Mouse (Mus musculus) liver, adult (tissue): ENCODE measurements around the gene Nanos3.

ENCODE experiments used
- GATA4 ChIP-seq: IDR thresholded peaks from 2 replicates; pipeline ENCODE4 v1.6.1; 2014; ENCODE audit warnings: mild to moderate bottlenecking, low read length; ENCODE audit not compliant: insufficient replicate concordance

Gene Nanos3

GRCm38 (mm10) chr8:84185117-84185516 is at the start of gene Nanos3:
Gene Nanos3 (minus strand): TSS chr8:84185217.
- TF ChIP-seq GATA4 = no peak

DNA sequence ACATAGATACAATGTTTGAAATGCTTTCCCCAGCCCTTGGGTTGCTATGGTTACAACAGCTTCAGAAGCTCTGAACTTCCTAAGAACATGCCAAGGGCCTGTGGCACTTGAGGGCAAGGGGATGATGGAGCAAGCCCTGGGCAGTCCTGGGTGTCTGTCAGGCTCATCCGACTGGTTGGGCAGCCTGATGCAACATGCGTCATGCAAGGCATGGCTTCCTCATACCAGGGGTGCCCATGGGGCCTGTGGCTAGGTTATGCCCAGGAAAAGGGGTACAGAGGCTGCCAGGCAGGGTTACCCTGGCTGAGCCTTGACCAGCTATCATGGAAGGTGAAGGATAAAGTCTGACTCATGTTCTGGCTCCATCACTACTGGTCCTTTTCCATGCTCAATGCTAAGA is 48.0 kb upstream of the Nanos3 start:
- TF ChIP-seq GATA4 = no peak

DNA sequence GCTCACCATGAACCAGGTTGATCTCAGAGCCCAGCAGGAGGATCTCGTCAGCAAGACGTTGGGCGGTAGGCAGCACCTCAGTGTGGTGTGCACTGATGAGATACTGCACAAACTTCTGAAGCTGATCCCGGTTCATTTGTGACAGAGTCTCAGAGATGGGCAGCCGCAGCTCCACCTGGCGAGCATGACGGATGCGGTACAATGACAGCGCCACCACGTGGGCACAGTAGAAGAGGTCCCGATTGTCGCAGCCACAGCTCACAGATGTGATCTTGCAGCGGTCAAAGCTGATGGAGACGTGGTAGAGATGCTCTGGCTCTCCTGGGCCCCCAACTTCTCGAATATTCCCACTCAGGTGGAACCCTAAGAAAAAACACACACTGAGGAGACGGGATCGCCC is 45.7 kb upstream of the Nanos3 start:
- TF ChIP-seq GATA4 = no peak

GRCm38 (mm10) chr8:84223322-84224029 is 38.5 kb upstream of the Nanos3 start:
- no peak for TF ChIP-seq GATA4

DNA sequence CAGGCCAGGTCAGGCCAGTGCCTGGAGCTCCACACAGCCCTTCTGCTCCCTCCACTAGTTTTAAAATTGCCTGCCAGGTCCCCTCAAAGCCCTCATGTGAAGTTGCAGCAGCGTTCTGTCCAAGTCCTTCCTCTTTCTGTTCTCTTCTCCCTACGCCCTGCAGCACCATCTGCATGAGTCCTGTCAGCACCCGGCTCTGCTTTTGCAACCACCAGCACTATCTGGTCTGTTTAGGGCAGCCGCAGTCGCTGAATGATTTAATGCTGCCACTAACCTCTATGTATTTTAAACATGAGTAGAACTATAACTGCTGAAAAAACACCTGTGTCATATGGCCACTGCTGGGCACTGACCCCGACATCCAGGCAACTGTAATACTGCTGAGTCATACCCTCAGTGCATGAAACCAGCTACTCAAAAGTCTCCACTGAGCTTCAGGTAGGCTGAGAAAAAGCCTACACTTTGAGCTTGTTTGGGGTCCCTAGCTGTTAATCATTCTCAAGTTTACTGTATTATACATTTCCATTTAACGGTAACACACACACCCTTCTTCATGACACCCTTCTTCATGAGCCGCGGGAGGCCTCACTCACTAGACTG is 37.6 kb upstream of the Nanos3 start:
- TF ChIP-seq GATA4 = no peak

DNA sequence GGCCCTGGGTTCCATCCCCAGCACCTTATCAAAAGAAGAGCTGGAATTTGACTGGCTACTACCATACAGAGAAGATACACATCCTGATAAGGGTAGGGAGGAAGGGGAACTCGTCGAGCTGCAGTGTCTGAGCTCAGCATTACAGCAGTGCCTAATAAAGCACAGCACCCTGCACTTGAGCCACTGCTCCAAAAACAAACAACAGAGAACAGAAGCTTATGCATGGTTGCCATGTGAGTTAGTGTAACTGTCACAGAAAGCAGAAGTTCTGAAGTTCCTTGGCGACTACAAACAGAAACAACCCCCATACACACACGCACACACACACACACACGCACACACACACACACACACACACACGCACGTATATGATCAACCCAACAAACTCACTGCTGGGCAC is 35.1 kb upstream of the Nanos3 start:
- no peak for TF ChIP-seq GATA4

- no peak for TF ChIP-seq GATA4
Observed at GRCm38 (mm10) chr8:84218143-84218542, 33.1 kb upstream of the Nanos3 start.

DNA sequence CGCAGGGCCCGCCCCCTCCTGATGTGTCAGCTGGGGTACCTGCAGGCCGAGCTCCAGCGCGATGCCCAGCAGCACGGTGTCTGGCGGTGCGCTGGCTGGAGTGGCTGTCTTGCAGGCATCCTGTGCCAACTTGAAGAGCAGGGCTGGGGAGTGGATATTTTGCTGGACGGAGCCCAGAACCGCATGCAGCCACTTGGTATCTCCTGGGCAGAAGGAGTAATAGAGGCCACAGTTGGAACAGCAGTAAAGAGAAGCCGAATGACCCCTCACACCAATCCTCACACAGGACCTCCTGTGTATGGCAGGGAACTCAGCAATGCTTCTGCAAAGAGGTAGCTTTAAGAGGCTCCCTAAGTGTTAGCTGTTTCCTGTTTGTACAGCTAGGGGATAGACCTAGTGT is 32.2 kb upstream of the Nanos3 start:
- no peak for TF ChIP-seq GATA4

DNA sequence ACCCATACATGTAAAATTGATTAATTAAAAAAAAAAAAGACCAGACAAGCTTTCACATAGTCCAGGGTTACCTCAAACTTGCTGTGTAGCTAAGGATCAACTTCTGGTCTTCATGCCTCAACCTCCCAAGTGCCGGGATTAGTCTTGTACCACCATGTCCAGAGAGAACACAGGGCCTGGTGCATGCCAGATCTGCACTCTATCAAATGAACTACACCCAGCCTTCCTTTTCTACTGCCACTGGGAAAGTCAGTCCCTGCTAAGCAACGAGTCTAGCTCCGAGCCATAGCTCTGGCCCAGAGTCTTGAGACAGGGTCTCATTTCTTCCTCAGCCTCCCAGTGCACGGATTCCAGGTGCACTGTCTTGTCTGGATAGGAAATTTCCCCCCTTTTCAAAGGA is 28.3 kb upstream of the Nanos3 start:
- no peak for TF ChIP-seq GATA4

DNA sequence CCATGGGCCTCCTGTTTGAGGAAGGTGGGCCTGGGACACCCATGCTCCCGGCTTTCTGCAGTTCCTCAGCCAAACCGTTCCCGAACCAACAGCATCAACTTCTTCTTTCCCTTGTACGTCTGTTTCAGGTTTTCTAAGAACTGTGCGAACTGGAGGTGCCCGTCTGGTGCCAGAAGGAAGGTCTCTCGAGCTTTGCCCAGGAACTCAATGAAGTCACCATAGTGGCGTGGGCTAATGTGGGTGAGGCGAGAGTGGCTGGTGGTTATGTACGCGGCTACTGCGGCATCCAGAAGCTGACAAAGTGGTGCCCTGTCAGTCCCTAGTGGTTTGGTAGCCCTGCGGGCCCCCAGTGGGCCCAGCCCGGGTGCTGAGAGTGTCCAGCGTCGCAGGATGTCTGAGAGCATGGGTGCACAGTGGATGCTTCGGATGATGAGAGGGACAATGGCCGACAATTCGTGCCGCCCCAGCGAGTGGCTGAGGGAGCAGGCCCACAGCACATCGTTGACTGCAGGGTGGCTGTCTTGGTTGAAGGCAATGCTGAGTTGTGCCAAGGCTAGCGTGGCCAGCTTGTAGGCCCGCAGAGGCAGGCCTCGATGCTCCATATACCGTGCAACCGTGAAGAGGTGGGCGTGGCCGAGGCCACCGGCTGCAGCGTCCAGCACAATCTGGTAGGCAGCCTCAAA is 27.0 kb upstream of the Nanos3 start:
- TF ChIP-seq GATA4 = no peak

- TF ChIP-seq GATA4 = no peak
Observed at GRCm38 (mm10) chr8:84211202-84211601, 26.2 kb upstream of the Nanos3 start.

GRCm38 (mm10) chr8:84210167-84210791 is 25.3 kb upstream of the Nanos3 start:
- TF ChIP-seq GATA4 = no peak

GRCm38 (mm10) chr8:84208381-84209380 is 23.7 kb upstream of the Nanos3 start:
- TF ChIP-seq GATA4 = no peak

- TF ChIP-seq GATA4 = no peak
Observed at GRCm38 (mm10) chr8:84207811-84208210, 22.8 kb upstream of the Nanos3 start.

DNA sequence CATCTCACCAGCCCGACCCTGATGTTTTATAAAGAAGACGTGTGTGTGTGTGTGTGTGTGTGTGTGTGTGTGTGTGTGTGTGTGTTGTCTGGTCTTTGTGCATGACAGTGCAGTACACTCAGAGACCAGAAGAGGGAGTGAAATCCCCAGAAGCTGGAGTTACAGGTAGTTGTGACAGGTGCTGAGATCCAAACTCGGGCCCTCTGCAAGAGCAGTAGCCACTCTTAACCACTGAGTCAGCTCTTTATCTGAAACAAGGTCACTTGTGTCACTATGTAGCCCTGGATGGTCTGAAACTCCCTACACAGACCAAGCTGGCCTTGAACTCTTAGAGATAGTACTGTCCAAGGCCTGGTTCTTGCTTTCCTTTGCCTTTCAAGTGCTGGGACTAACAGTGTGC is 21.6 kb upstream of the Nanos3 start:
- TF ChIP-seq GATA4 = no peak
